Mouse (Mus musculus): Measurements from ENCODE around the gene Tarbp2.

Tarbp2 gene

DNA sequence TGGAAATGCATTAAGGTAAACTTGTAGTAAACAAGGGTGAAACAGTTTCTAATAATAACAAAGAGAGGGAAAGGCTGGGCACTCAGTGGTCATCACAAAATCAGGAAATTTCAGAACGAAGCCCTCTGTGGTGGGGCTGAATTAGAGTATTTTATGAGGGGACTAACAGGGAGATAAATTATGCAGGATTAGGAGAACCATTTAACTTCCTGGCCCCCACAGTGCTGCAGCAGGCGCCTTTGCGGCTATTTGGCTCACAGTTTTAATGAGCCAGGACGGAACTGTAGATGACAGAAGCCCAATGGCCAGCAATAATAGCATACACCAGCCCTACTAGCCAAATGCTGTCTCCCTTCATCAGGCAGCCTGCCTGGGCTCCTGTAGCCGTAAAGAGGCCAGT is 45.7 kb downstream of the Tarbp2 start:
- in situ Hi-C loops (cut with MboI; ENCODE audit: unreplicated experiment in 2 of 2): no loop called here

DNA sequence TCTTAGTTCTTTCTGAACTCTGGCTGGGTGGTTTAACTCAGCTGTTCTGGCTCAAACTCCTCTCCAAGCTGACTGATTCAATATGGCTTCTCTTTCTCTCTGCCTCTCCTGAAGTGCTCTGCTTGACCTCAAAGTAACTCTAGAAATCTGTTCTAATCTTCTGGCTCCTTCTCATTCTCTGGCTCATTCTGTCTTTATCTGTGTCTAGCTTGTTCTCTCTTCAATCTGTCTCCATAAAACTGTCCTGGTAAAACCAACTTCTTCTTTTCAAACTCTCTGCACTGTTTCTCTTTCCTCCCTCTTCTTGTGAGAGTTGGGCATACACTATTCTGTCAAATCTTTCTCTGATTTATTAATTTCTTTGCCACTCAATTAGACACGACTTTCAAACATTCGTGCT is 49.9 kb downstream of the Tarbp2 start:
- in situ Hi-C loops (cut with MboI; ENCODE audit: unreplicated experiment in 2 of 2): no loop called here

DNA sequence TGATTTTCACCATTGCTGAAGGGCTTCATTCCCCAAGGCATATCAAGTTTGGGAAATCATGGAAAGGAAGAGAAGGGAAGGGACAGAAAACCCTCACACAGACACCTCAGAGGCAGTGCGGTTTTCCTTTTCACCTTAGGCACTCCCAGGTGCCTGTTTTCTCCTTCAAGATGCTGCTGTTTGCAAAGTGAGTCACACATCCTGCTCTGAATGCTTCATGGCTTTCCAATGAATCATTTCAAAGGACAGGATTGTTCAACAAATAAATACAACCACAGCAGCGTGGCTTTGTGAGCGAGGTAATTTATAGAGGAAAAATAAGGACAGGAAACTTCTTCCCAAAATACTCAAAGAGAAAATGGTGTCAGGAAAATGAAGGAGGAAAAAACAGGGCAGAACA is 54.1 kb downstream of the Tarbp2 start:
- in situ Hi-C loops (cut with MboI; ENCODE audit: unreplicated experiment in 2 of 2): no loop called here

All from v-Abl transformed pro-B cells (cell line).